Mouse (Mus musculus) stomach, postnatal 0 days (tissue): ENCODE measurements around the gene Pgghg. TPM values are rescaled to one million over a fixed set of nuclear protein-coding genes. Genes with fewer than 3 reads are reported as not detected.
A peak's percentile ranks its signal among the peaks of the same experiment; 100 is the strongest.
"Not testable (repeated sequence)": the region's sequence is repeated elsewhere in the genome, so short reads cannot be mapped to it uniquely, and the experiment has no call there.

Source experiments
- ATAC-seq: fragments of 200-750 bp; cut with Nextera tagmentation; 2 replicates; pipeline ENCODE4 v1.8.0; 2017; ENCODE audit not compliant: low FRiP score, low TSS enrichment
- DNase-seq: peaks from one replicate; pipeline ENCODE4 v3.0.0-alpha.2; 2016; ENCODE audit warnings: low spot score
- H3K27ac ChIP-seq: fragments of 300-500 bp; sonication (generic); replicated peaks from 2 replicates; pipeline ENCODE4 v1.5.1; 2014; ENCODE audit warnings: mild to moderate bottlenecking, control low read depth
- H3K27me3 ChIP-seq: fragments of 300-500 bp; sonication (generic); 2 replicates; pipeline ENCODE4 v1.6.1; 2014; ENCODE audit warnings: low read length; ENCODE audit not compliant: control insufficient read depth, insufficient read depth
- H3K36me3 ChIP-seq: fragments of 300-500 bp; sonication (generic); 2 replicates; pipeline ENCODE4 v1.6.1; 2014; ENCODE audit warnings: low read length, mixed read lengths; ENCODE audit not compliant: control insufficient read depth, insufficient read depth
- H3K4me1 ChIP-seq: fragments of 300-500 bp; sonication (generic); replicated peaks from 2 replicates; pipeline ENCODE4 v1.6.1; 2014; ENCODE audit warnings: antibody characterized with exemption; ENCODE audit not compliant: control insufficient read depth, insufficient read depth
- H3K4me2 ChIP-seq: fragments of 300-500 bp; sonication (generic); replicated peaks from 2 replicates; pipeline ENCODE4 v1.6.1; 2014; ENCODE audit warnings: low read depth, mild to moderate bottlenecking, control low read depth, moderate library complexity
- H3K4me3 ChIP-seq: fragments of 300-500 bp; sonication (generic); 2 replicates; pipeline ENCODE4 v1.5.1; 2014; ENCODE audit warnings: low read depth, low read length, control low read depth
- H3K9ac ChIP-seq: fragments of 300-500 bp; sonication (generic); 2 replicates; pipeline ENCODE4 v1.6.1; 2014; ENCODE audit warnings: mild to moderate bottlenecking, low read length, control low read depth, mixed read lengths
- H3K9me3 ChIP-seq: fragments of 300-500 bp; sonication (generic); 2 replicates; pipeline ENCODE4 v1.6.1; 2016; ENCODE audit warnings: low read length; ENCODE audit not compliant: control insufficient read depth
- CTCF ChIP-seq: IDR thresholded peaks from 2 replicates; pipeline ENCODE4 v1.5.1; 2016; ENCODE audit warnings: antibody characterized with exemption, low read depth, mild to moderate bottlenecking, moderate library complexity
- EP300 ChIP-seq: optimal IDR thresholded peaks from 2 replicates; pipeline ENCODE3; 2016; ENCODE audit warnings: antibody characterized with exemption
- WGBS: fragments of 180-500 bp; shearing (Covaris S2); extraction: QIAGEN DNeasy Blood & Tissue Kit; methylation state at CpG from one replicate; pipeline ENCODE4 v1.1.7; 2014; 5-methylcytosine and 5-hydroxymethylcytosine counted together
- polyA plus RNA-seq: library from polyadenylated mRNA; unstranded; fragments of >200 nt; fragmentation: Nextera tagmentation; extraction: Ambion mirVana; gene quantifications from 2 replicates; pipeline ENCODE4 v1.2.1, GENCODE M21; 2015

Pgghg gene
- polyA plus RNA-seq, 1 experiment from 2014 or later, result 10.1 TPM

GRCm38 (mm10) chr7:140959181-140959901 lies 18.1 kb downstream of the Pgghg start:
- H3K4me2 ChIP-seq, result no peak overlapping the region
- WGBS, result 13% methylated on average over 9 of the region's 9 CpGs
- TF ChIP-seq CTCF (peak; percentile 74), EP300 (no peak)
- ATAC-seq (no peak), DNase-seq (peak; percentile 61)
- H3K9me3 ChIP-seq, result no peaks in the 10 kb centered on the region
- H3K4me3 ChIP-seq, result no peak overlapping the region
- no peak overlapping the region for H3K9ac ChIP-seq
- no peaks in the 10 kb centered on the region for H3K4me1 ChIP-seq
- no peak overlapping the region for H3K27ac ChIP-seq
- no peaks in the 10 kb centered on the region for H3K27me3 ChIP-seq
- no peaks in the 10 kb centered on the region for H3K36me3 ChIP-seq

GRCm38 (mm10) chr7:140960026-140960425 lies 18.8 kb downstream of the Pgghg start:
- WGBS, result 83% methylated on average over 5 of the region's 5 CpGs
- Histone ChIP-seq H3K4me3 (no peak overlapping the region), H3K36me3 (no peaks in the 10 kb centered on the region), H3K4me2 (no peak overlapping the region), H3K9ac (no peak overlapping the region), H3K27me3 (no peaks in the 10 kb centered on the region), H3K27ac (no peak overlapping the region), H3K4me1 (no peaks in the 10 kb centered on the region), H3K9me3 (no peaks in the 10 kb centered on the region)
- DNase-seq (no peak), ATAC-seq (no peak)
- TF ChIP-seq EP300 (no peak), CTCF (no peak)

GRCm38 (mm10) chr7:140961416-140961815 lies 20.2 kb downstream of the Pgghg start:
- ATAC-seq, result no peak
- no peak for TF ChIP-seq EP300
- H3K9ac ChIP-seq, result no peak overlapping the region
- H3K4me3 ChIP-seq, result no peak overlapping the region
- no peaks in the 10 kb centered on the region for H3K9me3 ChIP-seq
- H3K27me3 ChIP-seq, result no peaks in the 10 kb centered on the region
- H3K27ac ChIP-seq, result no peak overlapping the region
- WGBS, result 87% methylated on average over 2 of the region's 2 CpGs
- no peaks in the 10 kb centered on the region for H3K36me3 ChIP-seq
- H3K4me2 ChIP-seq, result no peak overlapping the region
- no peaks in the 10 kb centered on the region for H3K4me1 ChIP-seq
- DNase-seq, result no peak

- no peak for TF ChIP-seq EP300
- no peak for TF ChIP-seq CTCF
- H3K27ac ChIP-seq, result no peak overlapping the region
- no peak for DNase-seq
- no peak overlapping the region for H3K4me2 ChIP-seq
- ATAC-seq, result no peak
- H3K9me3 ChIP-seq, result no peaks in the 10 kb centered on the region
- H3K36me3 ChIP-seq, result no peaks in the 10 kb centered on the region
- no peaks in the 10 kb centered on the region for H3K27me3 ChIP-seq
- H3K9ac ChIP-seq, result no peak overlapping the region
- no peak overlapping the region for H3K4me3 ChIP-seq
- no peaks in the 10 kb centered on the region for H3K4me1 ChIP-seq
- WGBS, result 93% methylated on average over 2 of the region's 2 CpGs
These were observed 21.5 kb downstream of the Pgghg start for GRCm38 (mm10) chr7:140962733-140963132.

- peak within 1 kb of the TSS; percentile 30; the same call in 1 of the 2 replicates for H3K4me3 ChIP-seq
- H3K9me3 ChIP-seq, result no peaks in the 10 kb centered on the region
- DNase-seq (no peak), ATAC-seq (no peak)
- H3K36me3 ChIP-seq, result no peaks in the 10 kb centered on the region
- 0 out of 2 replicates have a peak within 1 kb of the TSS, but pooled peaks have one; percentile 27 for H3K9ac ChIP-seq
- peak within 1 kb of the TSS; percentile 83 for H3K27ac ChIP-seq
- peak within 1 kb of the TSS; percentile 50 for H3K4me2 ChIP-seq
- H3K4me1 ChIP-seq, result peaks cover 13% of the 10 kb centered on the region
- WGBS, result 84% methylated on average over 4 of the region's 4 CpGs
- no peaks in the 10 kb centered on the region for H3K27me3 ChIP-seq
- TF ChIP-seq EP300 (no peak), CTCF (no peak)
These were observed 25.7 kb downstream of the Pgghg start, which contains the start of gene Ifitm1 for GRCm38 (mm10) chr7:140966921-140967320. TSS of gene Ifitm1 (plus strand) at chr7:140967221.

DNA sequence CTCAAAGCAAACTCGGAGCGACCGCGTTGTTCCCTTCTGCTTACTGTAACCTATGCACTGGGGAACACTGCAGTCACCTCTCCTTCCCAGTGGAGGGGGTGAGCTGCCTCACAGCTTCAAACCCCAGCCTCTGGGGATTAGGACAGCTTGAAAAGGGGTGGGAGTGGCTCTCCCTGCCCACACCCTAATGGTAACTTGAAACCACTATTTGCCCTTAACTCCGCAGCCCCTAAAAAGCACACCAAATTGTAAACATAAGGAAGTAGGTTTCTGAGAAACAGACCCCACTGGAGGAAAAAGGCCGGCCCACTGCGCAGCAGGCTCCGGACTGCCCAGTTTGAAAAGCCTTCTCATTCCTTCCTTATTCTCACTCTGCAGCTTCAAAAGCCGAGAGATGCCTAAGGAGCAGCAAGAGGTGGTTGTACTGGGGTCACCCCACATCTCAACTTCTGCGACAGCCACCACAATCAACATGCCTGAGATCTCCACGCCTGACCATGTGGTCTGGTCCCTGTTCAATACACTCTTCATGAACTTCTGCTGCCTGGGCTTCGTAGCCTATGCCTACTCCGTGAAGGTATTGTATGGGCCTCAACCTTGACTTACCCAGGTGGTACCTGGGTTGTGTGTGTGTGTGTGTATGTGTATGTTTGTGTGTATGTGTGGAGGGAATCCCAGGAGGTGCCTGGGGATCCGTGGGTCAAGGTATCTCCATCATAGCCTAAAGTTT lies 26.8 kb downstream of the Pgghg start:
- ATAC-seq (peak; percentile 67; the same call in 1 of the 2 replicates), DNase-seq (no peak)
- peak overlapping the region; percentile 30 for H3K4me3 ChIP-seq
- H3K36me3 ChIP-seq, result no peaks in the 10 kb centered on the region
- WGBS, result 5% methylated on average over 14 of the region's 14 CpGs
- peaks cover 13% of the 10 kb centered on the region for H3K4me1 ChIP-seq
- TF ChIP-seq CTCF (peak; percentile 45), EP300 (no peak)
- peak overlapping the region; percentile 83 for H3K27ac ChIP-seq
- peak overlapping the region; percentile 43 for H3K9ac ChIP-seq
- no peaks in the 10 kb centered on the region for H3K9me3 ChIP-seq
- H3K4me2 ChIP-seq, result peak overlapping the region; percentile 50
- no peaks in the 10 kb centered on the region for H3K27me3 ChIP-seq

- not testable (repeated sequence) for H3K9ac ChIP-seq, ATAC-seq, H3K9me3 ChIP-seq, H3K27me3 ChIP-seq, DNase-seq, H3K36me3 ChIP-seq
- peak overlapping the region; percentile 30 for H3K4me3 ChIP-seq
- 22% methylated on average over 3 of the region's 3 CpGs for WGBS
- H3K27ac ChIP-seq, result peak overlapping the region; percentile 13
- peak overlapping the region; percentile 50 for H3K4me2 ChIP-seq
- peaks cover 15% of the 10 kb centered on the region for H3K4me1 ChIP-seq
These were observed 27.5 kb downstream of the Pgghg start for GRCm38 (mm10) chr7:140968710-140969109.
